Mouse (Mus musculus): ENCODE results near the gene Eprs.

Eprs gene

GRCm38 (mm10) chr1:185449727-185450126 lies 86.9 kb downstream of the Eprs start:
- DNase-seq (ENCODE audit: low read depth): no peak

- no peak for DNase-seq (ENCODE audit: low read depth)
These were observed 88.2 kb downstream of the Eprs start for GRCm38 (mm10) chr1:185451077-185451476.

DNA sequence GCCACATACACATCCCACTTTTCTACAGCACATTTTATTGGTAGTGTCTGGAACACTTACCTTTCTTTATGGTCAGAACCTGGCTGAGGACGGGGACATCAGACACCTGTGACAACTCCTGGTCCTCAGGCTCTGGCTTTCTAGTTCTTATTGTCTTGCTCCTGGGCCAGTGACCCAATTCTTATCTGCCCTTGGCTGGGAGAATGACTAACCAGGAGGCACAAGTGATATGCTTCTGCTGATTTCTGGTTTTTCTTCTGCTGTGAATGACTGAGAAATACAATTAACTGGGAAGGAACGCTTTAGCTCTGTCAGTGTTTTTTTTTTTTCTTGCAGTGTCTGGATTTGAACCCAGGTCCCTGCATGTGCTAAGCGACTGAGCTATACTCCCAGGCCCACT lies 88.7 kb downstream of the Eprs start:
- DNase-seq (ENCODE audit: low read depth): no peak

GRCm38 (mm10) chr1:185452461-185452860 lies 89.6 kb downstream of the Eprs start:
- no peak for DNase-seq (ENCODE audit: low read depth)

DNA sequence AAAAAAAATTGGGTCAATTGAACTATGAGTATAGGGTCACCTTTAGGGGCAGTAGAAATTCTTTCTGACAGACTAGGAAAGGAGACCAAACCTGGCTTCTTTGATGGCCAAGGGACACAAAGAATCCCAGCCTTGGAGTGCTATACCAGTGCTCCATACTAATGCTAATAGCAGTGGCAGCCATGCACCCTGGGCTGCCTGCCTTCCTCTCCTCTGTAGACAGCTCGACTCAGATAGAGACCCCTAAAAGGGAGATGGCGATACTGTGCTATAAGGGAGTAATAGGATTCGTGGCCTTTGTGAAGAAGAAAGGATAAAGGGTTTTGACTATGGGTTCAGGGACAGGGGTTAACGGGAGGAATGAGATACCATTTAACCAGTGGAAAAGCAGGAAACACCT lies 91.3 kb downstream of the Eprs start:
- no peak for DNase-seq (ENCODE audit: low read depth)

- peak; percentile 56 for DNase-seq (ENCODE audit: low read depth)
These were observed 91.7 kb downstream of the Eprs start, which contains the start of gene Slc30a10 for GRCm38 (mm10) chr1:185454575-185454954. Gene Slc30a10 (plus strand): TSS chr1:185454848.

DNA sequence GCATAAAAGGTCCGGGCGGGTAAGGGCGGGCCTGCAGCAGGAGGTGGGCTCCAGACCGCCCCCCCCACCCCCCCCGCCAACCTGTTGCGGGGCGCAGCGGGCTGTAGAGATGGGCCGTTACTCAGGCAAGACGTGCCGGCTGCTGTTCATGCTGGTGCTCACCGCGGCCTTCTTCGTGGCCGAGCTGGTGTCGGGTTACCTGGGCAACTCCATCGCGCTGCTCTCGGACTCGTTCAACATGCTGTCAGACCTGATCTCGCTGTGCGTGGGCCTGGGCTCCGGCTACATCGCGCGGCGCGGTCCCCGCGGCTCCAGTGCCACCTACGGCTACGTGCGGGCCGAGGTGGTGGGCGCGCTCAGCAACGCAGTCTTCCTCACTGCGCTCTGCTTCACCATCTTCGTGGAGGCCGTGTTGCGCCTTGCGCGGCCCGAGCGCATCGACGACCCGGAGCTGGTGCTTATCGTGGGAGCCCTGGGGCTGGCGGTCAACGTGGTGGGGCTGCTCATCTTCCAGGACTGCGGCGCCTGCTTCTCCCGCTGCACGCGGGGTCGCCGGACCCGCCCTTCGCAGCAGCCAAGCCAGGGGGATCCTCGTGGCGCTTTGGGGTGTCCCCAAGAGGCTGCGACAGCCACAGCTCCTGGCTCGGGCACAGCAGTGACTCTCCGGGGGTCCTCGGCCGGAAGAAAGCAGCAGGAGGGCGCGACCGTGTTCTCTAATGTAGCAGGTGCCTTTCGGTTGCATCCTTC lies 92.3 kb downstream of the Eprs start:
- DNase-seq (ENCODE audit: low read depth): no peak

GRCm38 (mm10) chr1:185456327-185456726 lies 93.5 kb downstream of the Eprs start:
- no peak for DNase-seq (ENCODE audit: low read depth)

DNA sequence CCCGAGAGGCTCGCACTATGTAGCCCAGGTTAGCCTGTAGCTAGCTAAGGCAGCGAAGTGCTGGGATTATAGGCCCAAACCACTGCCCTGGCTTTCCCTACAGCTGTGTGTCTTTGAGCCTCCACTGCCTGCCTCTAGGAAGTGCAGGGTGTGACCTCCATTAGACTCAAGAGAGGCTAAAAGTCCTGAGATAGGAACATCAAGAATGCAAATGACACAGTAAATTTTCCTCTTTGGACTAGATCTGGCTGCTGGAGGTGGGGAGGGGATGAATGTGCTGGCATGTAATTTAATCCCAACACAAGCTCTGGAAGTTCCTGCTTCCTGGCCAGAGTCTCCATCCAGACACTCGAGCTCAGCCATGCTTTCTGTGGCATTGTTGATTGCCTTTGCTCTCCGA lies 97.3 kb downstream of the Eprs start:
- DNase-seq (ENCODE audit: low read depth): no peak

GRCm38 (mm10) chr1:185462889-185463288 lies 100.0 kb downstream of the Eprs start:
- no peak for DNase-seq (ENCODE audit: low read depth)

DNA sequence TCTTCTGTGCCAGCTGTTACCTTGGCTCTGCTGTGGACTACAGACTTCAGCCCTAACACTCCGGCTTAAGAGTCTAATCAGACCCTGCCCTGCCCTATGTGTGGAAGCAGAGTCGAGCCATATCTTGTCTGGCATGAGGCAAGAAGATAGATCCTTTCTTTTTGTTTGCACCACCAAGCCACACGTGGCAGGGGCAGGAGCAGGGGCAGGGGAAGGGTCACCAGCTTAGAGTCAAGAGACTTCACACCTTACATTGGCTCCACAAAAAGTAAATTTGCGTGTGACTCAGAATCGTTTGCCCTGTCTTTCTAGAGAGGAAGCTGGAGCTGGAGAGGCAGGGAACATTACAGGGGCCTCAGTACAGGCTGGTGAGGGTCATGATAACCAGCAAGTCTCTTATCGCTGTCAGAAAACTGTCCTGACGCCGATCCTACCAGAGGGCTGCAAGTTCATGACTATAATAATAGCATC lies 106.7 kb downstream of the Eprs start:
- DNase-seq (ENCODE audit: low read depth): no peak

GRCm38 (mm10) chr1:185472025-185472720 lies 109.3 kb downstream of the Eprs start:
- no peak for DNase-seq (ENCODE audit: low read depth)

GRCm38 (mm10) chr1:185472730-185473129 lies 109.9 kb downstream of the Eprs start:
- no peak for DNase-seq (ENCODE audit: low read depth)

GRCm38 (mm10) chr1:185473437-185473836 lies 110.6 kb downstream of the Eprs start:
- no peak for DNase-seq (ENCODE audit: low read depth)

Data from c-Kit-positive CD71-negative TER-119-negative erythroid progenitor cells, embryonic 14.5 days (primary cell).